ENCODE assay signal across 22 mouse cellular contexts in genomic region chr19:42409856-42410255, GRCm38 (mm10). TPM values are rescaled to one million over a fixed set of nuclear protein-coding genes. Genes with fewer than 3 reads are reported as not detected.
DNase-seq lines count a peak whose midpoint lies in the region; ATAC-seq and TF ChIP-seq lines count a peak whose summit lies in the region.
"Had no signal": no experiment of that assay in that cellular context is flagged by ENCODE, and none has a peak within 500 bp of the region (broad histone marks: within the 10 kb centered on the region; RNA-seq: fewer than 3 reads in every experiment).

No protein-coding gene starts in this region.

- peaks cover 18% of the 10 kb centered on the region for H3K4me1 ChIP-seq in forebrain, embryonic 10.5 days
- peaks cover 9% of the 10 kb centered on the region for H3K4me1 ChIP-seq in forebrain, embryonic 16.5 days (replicated peaks; ENCODE audit: control insufficient read depth, insufficient read depth, low read length)
- H3K4me1 ChIP-seq in E14TG2a.4 (replicated peaks; ENCODE audit: low read depth, low read length), result peaks cover 58% of the 10 kb centered on the region
- peaks cover 26% of the 10 kb centered on the region for H3K4me1 ChIP-seq in hindbrain, embryonic 15.5 days (replicated peaks)
- H3K4me1 ChIP-seq in midbrain, postnatal 0 days (ENCODE audit: insufficient read depth, low read length), result 0 out of 2 replicates have a peak, but pooled peaks cover 8% of the 10 kb centered on the region

- no peak overlapping the region for H3K27ac ChIP-seq in forebrain, embryonic 10.5 days
- H3K27ac ChIP-seq in forebrain, embryonic 16.5 days (ENCODE audit: low read length), result no peak overlapping the region
- H3K27ac ChIP-seq in hindbrain, embryonic 15.5 days (replicated peaks), result no peak overlapping the region
- 0 out of 2 replicates have a peak overlapping the region, but pooled peaks have one; percentile 8 for H3K27ac ChIP-seq in midbrain, postnatal 0 days (ENCODE audit: low read depth, low read length)
- H3K27ac ChIP-seq: heart, adult 2 months; left cerebral cortex, adult 2 months; limb, embryonic 10.5 days had no signal

- no peak for TF ChIP-seq CTCF in E14TG2a.4 (conservative IDR thresholded peaks at IDR 0.05; ENCODE audit: low read length)
- no peak for TF ChIP-seq CTCF in midbrain, postnatal 0 days (IDR thresholded peaks at IDR 0.05)

- DNase-seq in forebrain, embryonic 10.5 days (ENCODE audit: extremely low spot score, low spot score), result no peak
- DNase-seq in midbrain, postnatal 0 days (ENCODE audit: low spot score), result no peak
- no peak for DNase-seq in kidney, adult 11 months
- no peak for DNase-seq in left cerebral cortex, adult 18-20 months (ENCODE audit: low spot score in 2 of 2)
- DNase-seq: adrenal gland, adult 8-10 months; cerebellum, adult 9-10 months; gastrocnemius, postnatal 14 days; heart, adult 2 months; heart, postnatal 4 days; lung, adult 2 months; right cerebral cortex, postnatal 25 days; thymus, postnatal 36 days had no signal

- no peaks in the 10 kb centered on the region for H3K9me3 ChIP-seq in forebrain, embryonic 10.5 days
- no peaks in the 10 kb centered on the region for H3K9me3 ChIP-seq in forebrain, embryonic 16.5 days (ENCODE audit: control insufficient read depth, low read length)
- peaks cover 3% of the 10 kb centered on the region; the same call in 1 of the 2 replicates for H3K9me3 ChIP-seq in E14TG2a.4 (ENCODE audit: low read length)
- H3K9me3 ChIP-seq in hindbrain, embryonic 15.5 days, result no peaks in the 10 kb centered on the region
- no peaks in the 10 kb centered on the region for H3K9me3 ChIP-seq in midbrain, postnatal 0 days (ENCODE audit: low read length)
- H3K9me3 ChIP-seq: limb, embryonic 10.5 days had no signal

- peak overlapping the region; percentile 44; the same call in 1 of the 2 replicates for H3K4me3 ChIP-seq in forebrain, embryonic 10.5 days
- H3K4me3 ChIP-seq in forebrain, embryonic 16.5 days (replicated peaks; ENCODE audit: low read length), result no peak overlapping the region
- peak overlapping the region; percentile 72; the same call in 1 of the 2 replicates for H3K4me3 ChIP-seq in E14TG2a.4 (replicated peaks; ENCODE audit: low read length)
- H3K4me3 ChIP-seq in hindbrain, embryonic 15.5 days, result no peak overlapping the region
- no peak overlapping the region for H3K4me3 ChIP-seq in midbrain, postnatal 0 days (ENCODE audit: low read depth, low read length)
- H3K4me3 ChIP-seq: heart, adult 2 months; left cerebral cortex, adult 2 months had no signal

- H3K4me2 ChIP-seq in forebrain, embryonic 16.5 days (ENCODE audit: low read length), result no peak overlapping the region
- H3K4me2 ChIP-seq in hindbrain, embryonic 15.5 days, result peak overlapping the region; percentile 51; the same call in 1 of the 2 replicates
- no peak overlapping the region for H3K4me2 ChIP-seq in midbrain, postnatal 0 days (ENCODE audit: low read depth, low read length, poor library complexity, severe bottlenecking)
- H3K4me2 ChIP-seq: liver, embryonic 11.5 days had no signal

- peaks cover 49% of the 10 kb centered on the region for H3K27me3 ChIP-seq in forebrain, embryonic 10.5 days (ENCODE audit: poor library complexity, severe bottlenecking)
- H3K27me3 ChIP-seq in forebrain, embryonic 16.5 days (replicated peaks; ENCODE audit: control insufficient read depth, insufficient read depth, low read length), result no peaks in the 10 kb centered on the region; the same call in 1 of the 2 replicates
- peaks cover 62% of the 10 kb centered on the region for H3K27me3 ChIP-seq in E14TG2a.4 (ENCODE audit: insufficient read depth, low read length)
- no peaks in the 10 kb centered on the region for H3K27me3 ChIP-seq in hindbrain, embryonic 15.5 days
- no peaks in the 10 kb centered on the region for H3K27me3 ChIP-seq in midbrain, postnatal 0 days (ENCODE audit: insufficient read depth, low read length)

- ATAC-seq in forebrain, embryonic 16.5 days, result no peak
- no peak for ATAC-seq in hindbrain, embryonic 15.5 days (ENCODE audit: low FRiP score, low read depth)
- ATAC-seq in midbrain, postnatal 0 days (ENCODE audit: low FRiP score), result no peak
- ATAC-seq in erythroid progenitor cell, adult 5-6 weeks (replicated peaks; ENCODE audit: low FRiP score, poor library complexity, severe bottlenecking), result no peak
- ATAC-seq: intestine, embryonic 16.5 days had no signal

- H3K36me3 ChIP-seq in forebrain, embryonic 10.5 days (replicated peaks), result no peaks in the 10 kb centered on the region
- H3K36me3 ChIP-seq in forebrain, embryonic 16.5 days (ENCODE audit: control insufficient read depth, insufficient read depth), result no peaks in the 10 kb centered on the region
- H3K36me3 ChIP-seq in E14TG2a.4 (ENCODE audit: insufficient read depth, low read length), result no peaks in the 10 kb centered on the region
- H3K36me3 ChIP-seq in hindbrain, embryonic 15.5 days, result no peaks in the 10 kb centered on the region
- no peaks in the 10 kb centered on the region for H3K36me3 ChIP-seq in midbrain, postnatal 0 days (ENCODE audit: insufficient read depth, low read length)
- H3K36me3 ChIP-seq: limb, embryonic 10.5 days had no signal

- no peak overlapping the region for H3K9ac ChIP-seq in forebrain, embryonic 16.5 days (replicated peaks; ENCODE audit: low read depth, low read length)
- no peak overlapping the region for H3K9ac ChIP-seq in hindbrain, embryonic 15.5 days
- no peak overlapping the region for H3K9ac ChIP-seq in midbrain, postnatal 0 days (replicated peaks; ENCODE audit: low read length, poor library complexity, severe bottlenecking)

- 17% methylated on average over 5 of the region's 5 CpGs for WGBS in forebrain, embryonic 10.5 days
- WGBS in forebrain, embryonic 16.5 days, result 25% methylated on average over 5 of the region's 5 CpGs
- WGBS in hindbrain, embryonic 15.5 days, result 47% methylated on average over 5 of the region's 5 CpGs
- 51% methylated on average over 5 of the region's 5 CpGs for WGBS in midbrain, postnatal 0 days

RNA-seq across cellular contexts. Expression of gene Crtac1, which starts 21.7 kb away (rescaled TPM):
- polyA plus RNA-seq in forebrain, embryonic 10.5 days (2016; fragmentation: Nextera tagmentation; extraction: Ambion mirVana), result 8.6 and 9.5 TPM in 2 replicates
- 17.1 and 24.3 TPM in 2 replicates for polyA plus RNA-seq in forebrain, embryonic 16.5 days (2015; fragmentation: Nextera tagmentation; extraction: Ambion mirVana)
- polyA plus RNA-seq in hindbrain, embryonic 15.5 days (2015; fragmentation: Nextera tagmentation; extraction: Ambion mirVana), result 38.3 and 39.7 TPM in 2 replicates
- total RNA-seq in midbrain, postnatal 0 days (2014; rRNA removed), result 21.1 and 22.0 TPM in 2 replicates
- 40.7 and 41.6 TPM in 2 replicates for polyA plus RNA-seq in midbrain, postnatal 0 days (2015; fragmentation: Nextera tagmentation; extraction: Ambion mirVana)
- total RNA-seq in erythroid progenitor cell, adult 5-6 weeks (2015; ENCODE audit: low replicate concordance), result not detected in 2 replicates
- total RNA-seq in erythroid progenitor cell, adult 5-6 weeks (2017; ENCODE audit: low replicate concordance), result not detected in 2 replicates
- total RNA-seq in left cerebral cortex, adult 18-20 months (2021), result 10 to 100 TPM; 61.1 to 68.7 TPM
- total RNA-seq: heart, adult 2 months; megakaryocyte-erythroid progenitor cell, adult 5-6 weeks had no signal
- polyA plus RNA-seq: heart, adult 2 months; spleen, adult 2 months had no signal

Comparison
In these comparisons a context has a peak if more than half of its experiments do, and no peak if none do; other contexts are left out.
1. H3K4me3 ChIP-seq: peak in forebrain, embryonic 10.5 days (single experiment) and E14TG2a.4 (single experiment); none in forebrain, embryonic 16.5 days (single experiment), hindbrain, embryonic 15.5 days (single experiment) and midbrain, postnatal 0 days (single experiment).